Mouse (Mus musculus) heart, postnatal 0 days (tissue): ENCODE measurements around the gene Lpp. TPM values are rescaled to one million over a fixed set of nuclear protein-coding genes. Genes with fewer than 3 reads are reported as not detected.

Experiments used
- ATAC-seq: fragments of 200-750 bp; cut with Nextera tagmentation; 2 replicates; pipeline ENCODE4 v1.8.0; 2017; ENCODE audit warnings: low read depth, moderate number of reproducible peaks, moderate library complexity; ENCODE audit not compliant: insufficient read depth
- DNase-seq: peaks from one replicate; pipeline ENCODE4 v3.0.0-alpha.2; 2016; ENCODE audit warnings: low spot score
- H3K27ac ChIP-seq: fragments of 300-500 bp; sonication (generic); 2 replicates; pipeline ENCODE4 v1.5.1; 2014; ENCODE audit warnings: low read depth, mild to moderate bottlenecking
- H3K27me3 ChIP-seq: fragments of 300-500 bp; sonication (generic); 2 replicates; pipeline ENCODE4 v1.6.1; 2014; ENCODE audit warnings: low read length, mixed read lengths; ENCODE audit not compliant: control insufficient read depth, insufficient read depth
- H3K36me3 ChIP-seq: fragments of 300-500 bp; sonication (generic); replicated peaks from 2 replicates; pipeline ENCODE4 v1.6.1; 2014; ENCODE audit warnings: low read length, mixed read lengths; ENCODE audit not compliant: control insufficient read depth, insufficient read depth
- H3K4me1 ChIP-seq: fragments of 300-500 bp; sonication (generic); 2 replicates; pipeline ENCODE4 v1.6.1; 2014; ENCODE audit warnings: antibody characterized with exemption; ENCODE audit not compliant: control insufficient read depth, insufficient read depth
- H3K4me2 ChIP-seq: fragments of 300-500 bp; sonication (generic); 2 replicates; pipeline ENCODE4 v1.6.1; 2014; ENCODE audit warnings: low read depth, mild to moderate bottlenecking, low read length, moderate library complexity
- H3K4me3 ChIP-seq: fragments of 300-500 bp; sonication (generic); 2 replicates; pipeline ENCODE4 v1.5.1; 2014; ENCODE audit warnings: low read depth, low read length
- H3K9ac ChIP-seq: fragments of 300-500 bp; sonication (generic); replicated peaks from 2 replicates; pipeline ENCODE4 v1.6.1; 2014; ENCODE audit warnings: low read depth, low read length, mixed read lengths
- H3K9me3 ChIP-seq: fragments of 300-500 bp; sonication (generic); replicated peaks from 2 replicates; pipeline ENCODE4 v1.6.1; 2016; ENCODE audit warnings: low read length; ENCODE audit not compliant: control insufficient read depth
- CTCF ChIP-seq: IDR thresholded peaks from 2 replicates; pipeline ENCODE4 v1.5.1; 2016; ENCODE audit warnings: antibody characterized with exemption, control low read depth, low read depth
- EP300 ChIP-seq: IDR thresholded peaks from 2 replicates; pipeline ENCODE4 v1.6.1; 2016; ENCODE audit warnings: antibody characterized with exemption, low read depth
- WGBS: fragments of 180-500 bp; shearing (Covaris S2); extraction: QIAGEN DNeasy Blood & Tissue Kit; methylation state at CpG from one replicate; pipeline ENCODE4 v1.1.7; 2014; 5-methylcytosine and 5-hydroxymethylcytosine counted together
- polyA plus RNA-seq: library from polyadenylated mRNA; unstranded; fragments of >200 nt; fragmentation: Nextera tagmentation; extraction: Ambion mirVana; gene quantifications from 2 replicates; pipeline ENCODE4 v1.2.1, GENCODE M21; 2015
- total RNA-seq: library from RNA; depleted of rRNA; stranded (reverse); fragments of >200 nt; gene quantifications from 2 replicates; pipeline ENCODE4 v1.2.3, GENCODE M21; 2014; ENCODE audit warnings: low replicate concordance

Gene Lpp
- total and polyA plus RNA-seq, 2 experiments from 2014 or later = 32.1 to 77.4 TPM

DNA sequence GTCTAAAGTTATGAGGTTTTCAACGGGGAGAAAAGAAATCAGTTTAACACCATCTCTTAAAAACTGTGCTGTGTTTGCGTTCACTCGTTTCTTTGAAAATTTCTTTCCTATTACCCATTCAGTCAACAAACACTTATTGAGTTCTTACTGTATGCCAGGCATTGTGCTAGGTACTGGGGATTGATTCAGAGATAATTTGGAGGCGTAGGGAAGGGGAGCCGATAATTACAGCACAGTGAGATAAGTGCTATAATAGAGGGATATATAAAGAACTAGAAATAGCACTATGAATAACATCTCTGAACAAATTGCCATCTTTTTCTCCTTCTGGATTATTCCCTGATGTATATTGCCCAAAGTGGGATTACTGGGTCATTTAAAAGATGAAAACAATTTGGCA, 57.8 kb downstream of the Lpp start:
- DNase-seq = no peak
- WGBS = 52% methylated on average over 5 of the region's 5 CpGs
- Histone ChIP-seq H3K36me3 (0 out of 2 replicates have a peak, but pooled peaks cover 4% of the 10 kb centered on the region), H3K9me3 (no peaks in the 10 kb centered on the region), H3K9ac (no peak overlapping the region), H3K4me1 (peaks cover 45% of the 10 kb centered on the region), H3K4me3 (no peak overlapping the region), H3K4me2 (no peak overlapping the region), H3K27me3 (no peaks in the 10 kb centered on the region), H3K27ac (no peak overlapping the region)
- TF ChIP-seq CTCF = no peak
- TF ChIP-seq EP300 = no peak
- ATAC-seq = no peak

DNA sequence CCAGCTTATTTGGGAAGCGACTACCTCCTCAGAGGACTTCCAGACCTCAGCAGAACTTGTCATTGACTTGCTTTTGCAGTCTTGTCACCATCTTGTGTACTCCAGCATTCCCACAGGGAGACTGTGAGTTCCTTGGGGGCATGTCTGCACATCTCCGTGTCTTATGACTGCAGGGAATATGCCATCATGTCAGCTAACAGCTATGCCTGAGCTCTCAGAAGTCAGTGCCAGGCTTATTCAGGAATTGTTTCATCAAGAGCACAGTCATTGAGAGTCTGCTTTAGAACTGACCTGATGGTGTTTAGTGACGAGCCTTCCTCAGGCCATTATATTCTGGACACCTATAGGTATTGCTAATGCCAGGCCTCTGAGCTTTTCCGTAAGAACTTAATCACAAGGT, 60.2 kb downstream of the Lpp start:
- Histone ChIP-seq H3K4me1 (peaks cover 41% of the 10 kb centered on the region), H3K9me3 (no peaks in the 10 kb centered on the region), H3K4me3 (no peak overlapping the region), H3K4me2 (no peak overlapping the region), H3K9ac (no peak overlapping the region), H3K27me3 (no peaks in the 10 kb centered on the region), H3K27ac (no peak overlapping the region), H3K36me3 (0 out of 2 replicates have a peak, but pooled peaks cover 17% of the 10 kb centered on the region)
- TF ChIP-seq EP300 = no peak
- no peak for TF ChIP-seq CTCF
- ATAC-seq (no peak), DNase-seq (no peak)
- WGBS = 56% methylated on average over 4 of the region's 4 CpGs

DNA sequence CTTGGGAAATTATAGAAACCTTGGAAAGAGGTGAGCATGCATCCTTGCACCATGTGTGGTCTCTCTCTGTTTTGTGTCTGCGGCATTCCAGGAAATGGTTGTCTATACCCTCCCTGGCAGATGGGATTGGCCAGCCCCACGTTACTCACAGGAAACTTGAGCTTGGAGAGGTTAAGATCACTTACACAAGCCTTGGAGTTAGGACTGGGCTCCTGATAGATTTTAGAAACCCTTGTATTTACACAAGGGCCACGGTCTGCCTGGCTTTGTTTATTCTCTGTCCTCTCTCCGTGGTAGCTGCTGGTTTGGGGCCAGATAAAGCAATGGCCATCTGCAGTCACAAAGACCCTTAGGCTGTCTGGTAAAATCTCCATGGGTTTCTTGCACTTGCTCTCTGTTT, 61.2 kb downstream of the Lpp start:
- ATAC-seq = no peak
- Histone ChIP-seq H3K27ac (no peak overlapping the region), H3K4me2 (no peak overlapping the region), H3K27me3 (no peaks in the 10 kb centered on the region), H3K4me3 (no peak overlapping the region), H3K36me3 (peaks cover 17% of the 10 kb centered on the region; the same call in 1 of the 2 replicates), H3K4me1 (peaks cover 40% of the 10 kb centered on the region), H3K9me3 (no peaks in the 10 kb centered on the region), H3K9ac (no peak overlapping the region)
- TF ChIP-seq CTCF (no peak), EP300 (no peak)
- 46% methylated on average over 4 of the region's 4 CpGs for WGBS
- DNase-seq = no peak

DNA sequence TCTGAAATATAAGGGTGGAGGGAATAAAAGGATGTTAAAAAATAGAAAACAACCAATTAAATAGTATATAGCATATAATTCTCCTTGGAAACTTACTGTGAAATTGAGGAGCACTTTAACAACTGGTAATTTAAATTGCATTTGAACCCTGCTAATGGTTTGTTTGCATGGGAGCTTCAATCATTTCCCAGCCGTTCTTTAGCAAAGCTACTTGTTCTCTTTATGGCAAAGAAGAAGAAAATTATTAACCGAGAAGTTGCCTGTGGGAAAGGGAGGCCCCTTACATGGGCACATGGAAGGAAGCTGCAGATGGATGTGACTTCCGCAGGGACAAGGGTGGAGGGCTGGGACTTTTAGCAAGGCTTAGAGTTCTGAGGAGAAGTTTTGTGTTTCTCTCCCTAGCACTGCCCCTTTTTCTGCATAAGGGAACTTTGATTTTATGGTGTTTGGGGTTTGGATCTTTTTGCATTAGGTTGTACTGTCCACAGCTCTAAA, 62.1 kb downstream of the Lpp start:
- Histone ChIP-seq H3K4me1 (peaks cover 34% of the 10 kb centered on the region), H3K4me3 (no peak overlapping the region), H3K9me3 (no peaks in the 10 kb centered on the region), H3K36me3 (peaks cover 17% of the 10 kb centered on the region; the same call in 1 of the 2 replicates), H3K9ac (no peak overlapping the region), H3K4me2 (no peak overlapping the region), H3K27me3 (no peaks in the 10 kb centered on the region), H3K27ac (no peak overlapping the region)
- TF ChIP-seq CTCF (no peak), EP300 (no peak)
- ATAC-seq = no peak
- WGBS = 71% methylated on average over 3 of the region's 3 CpGs
- DNase-seq = no peak

DNA sequence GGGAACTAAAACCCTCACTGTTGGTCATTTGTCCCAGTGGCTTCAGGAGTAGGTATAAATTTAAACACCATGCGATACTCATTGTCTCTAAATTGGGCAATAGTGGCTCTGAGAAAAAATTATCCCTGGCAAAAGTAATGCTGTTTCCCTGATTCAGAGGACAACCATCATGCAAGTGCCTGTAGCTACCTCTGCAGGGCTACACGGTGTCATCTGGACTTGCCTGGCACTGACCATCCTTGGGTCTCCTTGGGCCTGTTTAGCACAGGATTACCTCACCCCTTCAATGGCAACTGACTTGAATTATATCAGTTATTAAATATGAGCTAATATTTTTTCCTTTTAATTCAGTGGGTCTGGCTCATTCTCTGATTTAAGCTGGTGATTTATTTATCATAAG, 70.5 kb downstream of the Lpp start:
- Histone ChIP-seq H3K4me2 (no peak overlapping the region), H3K4me1 (peaks cover 15% of the 10 kb centered on the region), H3K27ac (no peak overlapping the region), H3K36me3 (no peaks in the 10 kb centered on the region; the same call in none of the 2 replicates), H3K9ac (no peak overlapping the region), H3K9me3 (no peaks in the 10 kb centered on the region), H3K4me3 (no peak overlapping the region), H3K27me3 (no peaks in the 10 kb centered on the region)
- no peak for ATAC-seq
- no peak for TF ChIP-seq CTCF
- no peak for TF ChIP-seq EP300
- WGBS = 76% methylated on average over 2 of the region's 2 CpGs
- DNase-seq = no peak

DNA sequence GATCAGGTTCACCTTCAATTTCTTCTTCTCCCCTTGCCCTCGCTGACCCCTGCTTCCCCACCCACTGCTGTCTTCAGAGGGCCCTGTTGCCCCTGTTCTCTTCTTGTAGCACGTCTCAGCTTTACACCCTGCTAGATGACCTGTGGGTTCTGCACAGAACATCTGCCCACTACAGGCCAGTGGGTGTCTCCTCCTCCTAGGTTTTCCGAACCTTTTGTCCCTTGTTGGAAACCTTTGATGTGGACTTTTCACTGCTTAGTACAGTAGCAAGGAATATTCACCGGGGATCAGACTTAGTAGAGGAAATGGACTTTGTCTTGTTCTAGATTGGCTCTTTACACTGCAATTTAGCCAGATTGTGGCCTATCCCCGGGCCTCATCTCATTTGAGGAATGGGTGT, 71.1 kb downstream of the Lpp start:
- Histone ChIP-seq H3K27me3 (no peaks in the 10 kb centered on the region), H3K9me3 (no peaks in the 10 kb centered on the region), H3K4me3 (no peak overlapping the region), H3K4me1 (peaks cover 15% of the 10 kb centered on the region), H3K9ac (no peak overlapping the region), H3K4me2 (no peak overlapping the region), H3K36me3 (no peaks in the 10 kb centered on the region; the same call in 1 of the 2 replicates), H3K27ac (no peak overlapping the region)
- ATAC-seq (no peak), DNase-seq (no peak)
- 81% methylated on average over 5 of the region's 5 CpGs for WGBS
- no peak for TF ChIP-seq EP300
- TF ChIP-seq CTCF = no peak
